Mouse (Mus musculus) hindbrain, postnatal 0 days (tissue): ENCODE results near the gene Ubash3b. TPM values are rescaled to one million over a fixed set of nuclear protein-coding genes. Genes with fewer than 3 reads are reported as not detected.

Experiments used
- ATAC-seq: fragments of 200-750 bp; cut with Nextera tagmentation; 2 replicates; pipeline ENCODE4 v1.8.0; 2017; ENCODE audit warnings: mild to moderate bottlenecking, moderate TSS enrichment, moderate library complexity
- DNase-seq: peaks from one replicate; pipeline ENCODE4 v3.0.0-alpha.2; 2015; ENCODE audit warnings: low spot score
- H3K27ac ChIP-seq: fragments of 300-500 bp; sonication (generic); 2 replicates; pipeline ENCODE4 v1.5.1; 2014; ENCODE audit warnings: mild to moderate bottlenecking
- H3K27me3 ChIP-seq: fragments of 300-500 bp; sonication (generic); 2 replicates; pipeline ENCODE4 v1.6.1; 2014; ENCODE audit warnings: low read length, mixed read lengths; ENCODE audit not compliant: insufficient read depth
- H3K36me3 ChIP-seq: fragments of 300-500 bp; sonication (generic); 2 replicates; pipeline ENCODE4 v1.6.1; 2014; ENCODE audit warnings: low read length, mixed read lengths; ENCODE audit not compliant: insufficient read depth
- H3K4me1 ChIP-seq: fragments of 300-500 bp; sonication (generic); 2 replicates; pipeline ENCODE4 v1.6.1; 2014; ENCODE audit warnings: antibody characterized with exemption, low read length, mixed read lengths; ENCODE audit not compliant: insufficient read depth
- H3K4me2 ChIP-seq: fragments of 300-500 bp; sonication (generic); 2 replicates; pipeline ENCODE4 v1.6.1; 2014; ENCODE audit warnings: low read depth, mild to moderate bottlenecking, low read length, moderate library complexity, mixed read lengths
- H3K4me3 ChIP-seq: fragments of 300-500 bp; sonication (generic); 2 replicates; pipeline ENCODE4 v1.5.1; 2014; ENCODE audit warnings: low read length
- H3K9ac ChIP-seq: fragments of 300-500 bp; sonication (generic); replicated peaks from 2 replicates; pipeline ENCODE4 v1.6.1; 2014; ENCODE audit warnings: mild to moderate bottlenecking, low read length, moderate library complexity, mixed read lengths
- H3K9me3 ChIP-seq: fragments of 300-500 bp; sonication (generic); 2 replicates; pipeline ENCODE4 v1.6.1; 2016; ENCODE audit warnings: low read length, mixed read lengths
- CTCF ChIP-seq: IDR thresholded peaks from 2 replicates; pipeline ENCODE4 v1.5.1; 2016; ENCODE audit warnings: antibody characterized with exemption, control low read depth, low read depth
- WGBS: fragments of 180-500 bp; shearing (Covaris S2); extraction: QIAGEN DNeasy Blood & Tissue Kit; methylation state at CpG from one replicate; pipeline ENCODE4 v1.1.7; 2014; 5-methylcytosine and 5-hydroxymethylcytosine counted together
- polyA plus RNA-seq: library from polyadenylated mRNA; unstranded; fragments of >200 nt; fragmentation: Nextera tagmentation; extraction: Ambion mirVana; gene quantifications from 2 replicates; pipeline ENCODE4 v1.2.1, GENCODE M21; 2015
- total RNA-seq: library from RNA; depleted of rRNA; stranded (reverse); fragments of >200 nt; gene quantifications from 2 replicates; pipeline ENCODE4 v1.2.3, GENCODE M21; 2014

The Ubash3b gene
- total and polyA plus RNA-seq, 2 experiments from 2014 or later = 28.6 to 41.3 TPM

GRCm38 (mm10) chr9:41195742-41196311 is 34.3 kb upstream of the Ubash3b start:
- Histone ChIP-seq H3K27me3 (no peaks in the 10 kb centered on the region), H3K9ac (no peak overlapping the region), H3K4me2 (no peak overlapping the region), H3K9me3 (no peaks in the 10 kb centered on the region), H3K36me3 (no peaks in the 10 kb centered on the region), H3K4me3 (no peak overlapping the region), H3K27ac (no peak overlapping the region), H3K4me1 (no peaks in the 10 kb centered on the region)
- TF ChIP-seq CTCF = no peak
- WGBS = 84% methylated on average over 10 of the region's 10 CpGs
- no peak for ATAC-seq
- no peak for DNase-seq

GRCm38 (mm10) chr9:41191651-41192210 is 30.2 kb upstream of the Ubash3b start:
- Histone ChIP-seq H3K9me3 (no peaks in the 10 kb centered on the region), H3K4me3 (no peak overlapping the region), H3K27me3 (no peaks in the 10 kb centered on the region), H3K36me3 (no peaks in the 10 kb centered on the region), H3K4me2 (no peak overlapping the region), H3K9ac (0 out of 2 replicates have a peak overlapping the region, but pooled peaks have one; percentile 17), H3K4me1 (no peaks in the 10 kb centered on the region), H3K27ac (0 out of 2 replicates have a peak overlapping the region, but pooled peaks have one; percentile 20)
- no peak for TF ChIP-seq CTCF
- WGBS = 62% methylated on average over 9 of the region's 9 CpGs
- ATAC-seq (no peak), DNase-seq (no peak)

GRCm38 (mm10) chr9:41190745-41191482 is 29.4 kb upstream of the Ubash3b start:
- H3K4me1 ChIP-seq = no peaks in the 10 kb centered on the region
- no peaks in the 10 kb centered on the region for H3K27me3 ChIP-seq
- ATAC-seq (peak; percentile 88), DNase-seq (peak; percentile 92)
- WGBS = 16% methylated on average over 9 of the region's 9 CpGs
- 0 out of 2 replicates have a peak overlapping the region, but pooled peaks have one; percentile 17 for H3K9ac ChIP-seq
- no peak overlapping the region for H3K4me2 ChIP-seq
- peak; percentile 100 for TF ChIP-seq CTCF
- H3K36me3 ChIP-seq = no peaks in the 10 kb centered on the region
- no peaks in the 10 kb centered on the region for H3K9me3 ChIP-seq
- 0 out of 2 replicates have a peak overlapping the region, but pooled peaks have one; percentile 20 for H3K27ac ChIP-seq
- H3K4me3 ChIP-seq = no peak overlapping the region

GRCm38 (mm10) chr9:41187939-41188338 is 26.4 kb upstream of the Ubash3b start:
- DNase-seq = no peak
- WGBS = 92% methylated on average over 4 of the region's 4 CpGs
- no peaks in the 10 kb centered on the region for H3K4me1 ChIP-seq
- no peak overlapping the region for H3K9ac ChIP-seq
- no peak for TF ChIP-seq CTCF
- H3K36me3 ChIP-seq = no peaks in the 10 kb centered on the region
- H3K4me2 ChIP-seq = no peak overlapping the region
- H3K9me3 ChIP-seq = no peaks in the 10 kb centered on the region
- no peak for ATAC-seq
- H3K27ac ChIP-seq = no peak overlapping the region
- H3K4me3 ChIP-seq = no peak overlapping the region
- no peaks in the 10 kb centered on the region for H3K27me3 ChIP-seq

- Histone ChIP-seq H3K36me3 (no peaks in the 10 kb centered on the region), H3K9me3 (no peaks in the 10 kb centered on the region), H3K9ac (no peak overlapping the region), H3K4me2 (no peak overlapping the region), H3K27me3 (no peaks in the 10 kb centered on the region), H3K4me1 (no peaks in the 10 kb centered on the region), H3K4me3 (no peak overlapping the region), H3K27ac (no peak overlapping the region)
- no peak for TF ChIP-seq CTCF
- DNase-seq = no peak
- 90% methylated on average over 9 of the region's 9 CpGs for WGBS
- no peak for ATAC-seq
Observed at GRCm38 (mm10) chr9:41187498-41187897, 26.0 kb upstream of the Ubash3b start.

GRCm38 (mm10) chr9:41185331-41185730 is 23.8 kb upstream of the Ubash3b start:
- Histone ChIP-seq H3K9me3 (no peaks in the 10 kb centered on the region), H3K27ac (no peak overlapping the region), H3K4me2 (no peak overlapping the region), H3K27me3 (no peaks in the 10 kb centered on the region), H3K9ac (no peak overlapping the region), H3K36me3 (no peaks in the 10 kb centered on the region), H3K4me3 (no peak overlapping the region), H3K4me1 (no peaks in the 10 kb centered on the region)
- DNase-seq (no peak), ATAC-seq (no peak)
- TF ChIP-seq CTCF = no peak
- WGBS = 68% methylated on average over 9 of the region's 9 CpGs
